ENCODE assay signal across 11 mouse cellular contexts in the genomic region with DNA sequence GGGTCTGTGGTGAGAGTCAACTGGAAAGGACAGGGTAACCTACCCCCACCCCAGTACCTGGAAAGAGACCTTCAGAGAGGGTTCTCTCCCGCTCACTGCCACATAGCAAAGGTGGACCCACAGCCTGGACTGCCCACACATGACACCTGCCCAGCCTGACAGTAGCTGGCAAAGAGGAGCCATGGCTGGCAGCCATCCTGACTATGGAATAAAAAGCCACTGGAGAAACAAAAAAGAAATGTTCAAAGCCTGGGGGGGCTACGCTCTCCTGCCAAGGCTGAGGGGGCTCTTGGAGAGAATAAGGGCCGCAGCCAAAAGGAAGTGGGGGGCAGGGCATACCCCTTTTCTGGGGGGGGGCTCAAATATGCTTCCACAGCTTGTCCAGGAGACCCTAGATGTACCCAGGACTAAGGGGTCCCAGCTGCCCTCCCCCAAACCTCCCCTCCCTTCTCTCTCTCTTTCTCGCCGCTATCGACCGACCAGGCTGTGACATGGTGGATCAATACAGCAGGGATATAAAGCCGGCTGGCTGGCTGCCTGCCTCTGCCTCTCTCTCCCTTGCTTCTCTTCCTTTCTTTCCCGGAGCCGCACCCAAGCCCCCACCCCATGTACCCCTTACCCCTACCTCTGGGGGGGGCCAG. TPM values are rescaled to one million over a fixed set of nuclear protein-coding genes. Genes with fewer than 3 reads are reported as not detected.
A peak's percentile ranks its signal among the peaks of the same experiment; 100 is the strongest.
DNase-seq lines count a peak whose midpoint lies in the region; ATAC-seq and TF ChIP-seq lines count a peak whose summit lies in the region.
"Had no signal": no experiment of that assay in that cellular context is flagged by ENCODE, and none has a peak within 500 bp of the region (broad histone marks: within the 10 kb centered on the region; RNA-seq: fewer than 3 reads in every experiment).

No protein-coding gene starts in this region.

- no peak for TF ChIP-seq CTCF in kidney, adult 2 months (conservative IDR thresholded peaks at IDR 0.05; ENCODE audit: insufficient read depth, insufficient read length, low read depth, low read length)

- DNase-seq in embryo, embryonic 10 days (ENCODE audit: low spot score): peak; percentile 29
- DNase-seq in embryo, embryonic 11 days: no peak
- DNase-seq in cerebellum, adult 9-11 months: peak; percentile 51
- no peak for DNase-seq in hindbrain, embryonic 10.5 days (ENCODE audit: low spot score)
- DNase-seq in natural killer cell, adult 2 months (ENCODE audit: low spot score in 2 of 2): no peak
- no peak for DNase-seq in thymus, postnatal 4 days
- no peak for DNase-seq in kidney, adult 2 months
- DNase-seq: adrenal gland, adult 8-10 months had no signal

- peak; percentile 27; the same call in 1 of the 2 replicates for ATAC-seq in midbrain, embryonic 13.5 days

- H3K4me2 ChIP-seq in midbrain, embryonic 13.5 days (replicated peaks): peak overlapping the region; percentile 48
- H3K4me2 ChIP-seq: embryonic facial prominence, embryonic 13.5 days had no signal

- peak overlapping the region; percentile 46 for H3K4me3 ChIP-seq in hindbrain, embryonic 10.5 days
- peak overlapping the region; percentile 33 for H3K4me3 ChIP-seq in midbrain, embryonic 13.5 days (replicated peaks)
- no peak overlapping the region for H3K4me3 ChIP-seq in kidney, adult 2 months (ENCODE audit: insufficient read depth, low read depth, low read length)
- H3K4me3 ChIP-seq: embryonic facial prominence, embryonic 13.5 days had no signal

- 38% methylated on average over 10 of the region's 10 CpGs for WGBS in hindbrain, embryonic 10.5 days
- WGBS in midbrain, embryonic 13.5 days: 16% methylated on average over 9 of the region's 10 CpGs
- 44% methylated on average over 10 of the region's 10 CpGs for WGBS in kidney, adult 2 months

- H3K27me3 ChIP-seq in hindbrain, embryonic 10.5 days (ENCODE audit: insufficient read depth, poor library complexity, severe bottlenecking): peaks cover 87% of the 10 kb centered on the region
- no peaks in the 10 kb centered on the region for H3K27me3 ChIP-seq in midbrain, embryonic 13.5 days
- no peaks in the 10 kb centered on the region; the same call in 1 of the 2 replicates for H3K27me3 ChIP-seq in kidney, adult 2 months (replicated peaks; ENCODE audit: control insufficient read depth, insufficient read depth, low read length)

- peak overlapping the region; percentile 74 for H3K9ac ChIP-seq in midbrain, embryonic 13.5 days (replicated peaks)

- peaks cover 94% of the 10 kb centered on the region for H3K4me1 ChIP-seq in hindbrain, embryonic 10.5 days (replicated peaks)
- H3K4me1 ChIP-seq in midbrain, embryonic 13.5 days (replicated peaks): peaks cover 73% of the 10 kb centered on the region
- H3K4me1 ChIP-seq in kidney, adult 2 months (ENCODE audit: control insufficient read depth, insufficient read depth, low read length): no peaks in the 10 kb centered on the region

- H3K36me3 ChIP-seq in hindbrain, embryonic 10.5 days: no peaks in the 10 kb centered on the region
- H3K36me3 ChIP-seq in midbrain, embryonic 13.5 days: no peaks in the 10 kb centered on the region
- H3K36me3 ChIP-seq in kidney, adult 2 months (ENCODE audit: control insufficient read depth, insufficient read depth, low read length): no peaks in the 10 kb centered on the region
- H3K36me3 ChIP-seq: embryonic facial prominence, embryonic 13.5 days had no signal

- peak overlapping the region; percentile 91 for H3K27ac ChIP-seq in hindbrain, embryonic 10.5 days
- H3K27ac ChIP-seq in midbrain, embryonic 13.5 days: peak overlapping the region; percentile 96
- H3K27ac ChIP-seq in kidney, adult 2 months (ENCODE audit: insufficient read depth, low read depth, low read length): no peak overlapping the region
- H3K27ac ChIP-seq: embryonic facial prominence, embryonic 13.5 days; kidney, postnatal 0 days had no signal

- H3K9me3 ChIP-seq in hindbrain, embryonic 10.5 days: no peaks in the 10 kb centered on the region
- no peaks in the 10 kb centered on the region for H3K9me3 ChIP-seq in midbrain, embryonic 13.5 days
- H3K9me3 ChIP-seq: embryonic facial prominence, embryonic 13.5 days had no signal

- no peak for TF ChIP-seq POLR2A in kidney, adult 2 months (IDR thresholded peaks at IDR 0.05; ENCODE audit: low read depth, low read length)

RNA-seq across cellular contexts. Expression of gene Pou2f2, which starts 27.5 kb away (rescaled TPM):
- polyA plus RNA-seq in hindbrain, embryonic 10.5 days (2016; fragmentation: Nextera tagmentation; extraction: Ambion mirVana): 19.3 and 41.0 TPM in 2 replicates
- 56.2 and 62.0 TPM in 2 replicates for polyA plus RNA-seq in midbrain, embryonic 13.5 days (2015; fragmentation: Nextera tagmentation; extraction: Ambion mirVana)
- polyA plus RNA-seq in kidney, adult 2 months (2012; rRNA removed): 1.1 and 2.6 TPM in 2 replicates

Comparison
In these comparisons a context has a peak if more than half of its experiments do, and no peak if none do; other contexts are left out.
1. DNase-seq: peak in embryo, embryonic 10 days (single experiment) and cerebellum, adult 9-11 months (single experiment); none in embryo, embryonic 11 days (single experiment), hindbrain, embryonic 10.5 days (single experiment), natural killer cell, adult 2 months (0 of 2), thymus, postnatal 4 days (single experiment) and kidney, adult 2 months (single experiment).